Comparison of ENCODE assay signal across 9 mouse cellular contexts in genomic region chr1:155201373-155201879, GRCm38 (mm10). TPM values are rescaled to one million over a fixed set of nuclear protein-coding genes. Genes with fewer than 3 reads are reported as not detected.
DNase-seq lines count a peak whose midpoint lies in the region; ATAC-seq and TF ChIP-seq lines count a peak whose summit lies in the region.
"Had no signal": no experiment of that assay in that cellular context is flagged by ENCODE, and none has a peak within 500 bp of the region (broad histone marks: within the 10 kb centered on the region; RNA-seq: fewer than 3 reads in every experiment).

No protein-coding gene starts in this region.

- TF ChIP-seq CTCF in liver, postnatal 0 days (IDR thresholded peaks at IDR 0.05; ENCODE audit: low read depth), result no peak

- no peak overlapping the region; the same call in 1 of the 2 replicates for H3K9ac ChIP-seq in forebrain, embryonic 13.5 days
- H3K9ac ChIP-seq in forebrain, embryonic 11.5 days (ENCODE audit: low read length), result no peak overlapping the region
- H3K9ac ChIP-seq in liver, embryonic 13.5 days, result no peak overlapping the region
- no peak overlapping the region for H3K9ac ChIP-seq in liver, postnatal 0 days (replicated peaks)
- no peak overlapping the region for H3K9ac ChIP-seq in stomach, embryonic 16.5 days (ENCODE audit: low read length)
- H3K9ac ChIP-seq: limb, embryonic 12.5 days had no signal

- peak overlapping the region; percentile 48 for H3K27ac ChIP-seq in forebrain, embryonic 13.5 days
- H3K27ac ChIP-seq in forebrain, embryonic 11.5 days (ENCODE audit: low read depth, low read length), result no peak overlapping the region
- no peak overlapping the region for H3K27ac ChIP-seq in liver, embryonic 13.5 days
- no peak overlapping the region for H3K27ac ChIP-seq in liver, postnatal 0 days (ENCODE audit: low read depth)
- H3K27ac ChIP-seq in stomach, embryonic 16.5 days (ENCODE audit: low read length), result peak overlapping the region; percentile 92
- H3K27ac ChIP-seq: limb, embryonic 12.5 days had no signal

- H3K4me2 ChIP-seq in forebrain, embryonic 13.5 days, result no peak overlapping the region
- H3K4me2 ChIP-seq in forebrain, embryonic 11.5 days (ENCODE audit: low read depth, low read length, severe bottlenecking), result no peak overlapping the region
- no peak overlapping the region for H3K4me2 ChIP-seq in liver, embryonic 13.5 days
- no peak overlapping the region for H3K4me2 ChIP-seq in liver, postnatal 0 days (ENCODE audit: low read depth, low read length)
- H3K4me2 ChIP-seq in stomach, embryonic 16.5 days (ENCODE audit: low read depth, low read length), result no peak overlapping the region
- H3K4me2 ChIP-seq: limb, embryonic 12.5 days had no signal

- H3K9me3 ChIP-seq in forebrain, embryonic 13.5 days (replicated peaks), result no peaks in the 10 kb centered on the region
- H3K9me3 ChIP-seq in forebrain, embryonic 11.5 days (ENCODE audit: control insufficient read depth, low read length), result no peaks in the 10 kb centered on the region
- H3K9me3 ChIP-seq in liver, embryonic 13.5 days (replicated peaks), result no peaks in the 10 kb centered on the region
- no peaks in the 10 kb centered on the region for H3K9me3 ChIP-seq in liver, postnatal 0 days (ENCODE audit: low read length)
- H3K9me3 ChIP-seq in stomach, embryonic 16.5 days (replicated peaks; ENCODE audit: control insufficient read depth, low read length), result no peaks in the 10 kb centered on the region
- H3K9me3 ChIP-seq: limb, embryonic 12.5 days had no signal

- TF ChIP-seq EP300 in liver, postnatal 0 days (IDR thresholded peaks at IDR 0.05; ENCODE audit: low read depth), result no peak

- H3K36me3 ChIP-seq in forebrain, embryonic 13.5 days (ENCODE audit: poor library complexity, severe bottlenecking), result peaks cover 49% of the 10 kb centered on the region
- H3K36me3 ChIP-seq in forebrain, embryonic 11.5 days (ENCODE audit: control insufficient read depth, insufficient read depth, low read length), result peaks cover 3% of the 10 kb centered on the region; the same call in 1 of the 2 replicates
- H3K36me3 ChIP-seq in liver, embryonic 13.5 days, result 0 out of 2 replicates have a peak, but pooled peaks cover 4% of the 10 kb centered on the region
- 0 out of 2 replicates have a peak, but pooled peaks cover 4% of the 10 kb centered on the region for H3K36me3 ChIP-seq in liver, postnatal 0 days (replicated peaks; ENCODE audit: insufficient read depth, low read length)
- 0 out of 2 replicates have a peak, but pooled peaks cover 3% of the 10 kb centered on the region for H3K36me3 ChIP-seq in stomach, embryonic 16.5 days (ENCODE audit: control insufficient read depth, insufficient read depth, low read length)

- no peaks in the 10 kb centered on the region for H3K27me3 ChIP-seq in forebrain, embryonic 13.5 days
- no peaks in the 10 kb centered on the region for H3K27me3 ChIP-seq in forebrain, embryonic 11.5 days (ENCODE audit: control insufficient read depth, insufficient read depth, low read length)
- H3K27me3 ChIP-seq in liver, embryonic 13.5 days, result no peaks in the 10 kb centered on the region
- H3K27me3 ChIP-seq in liver, postnatal 0 days (ENCODE audit: insufficient read depth, low read length), result no peaks in the 10 kb centered on the region
- H3K27me3 ChIP-seq in stomach, embryonic 16.5 days (ENCODE audit: control insufficient read depth, insufficient read depth, low read length), result no peaks in the 10 kb centered on the region
- H3K27me3 ChIP-seq: limb, embryonic 12.5 days had no signal

- H3K4me3 ChIP-seq in forebrain, embryonic 13.5 days, result no peak overlapping the region
- H3K4me3 ChIP-seq in forebrain, embryonic 11.5 days (ENCODE audit: low read depth, low read length), result no peak overlapping the region
- no peak overlapping the region for H3K4me3 ChIP-seq in liver, embryonic 13.5 days (replicated peaks)
- H3K4me3 ChIP-seq in liver, postnatal 0 days (ENCODE audit: low read depth, low read length), result no peak overlapping the region
- H3K4me3 ChIP-seq in stomach, embryonic 16.5 days (replicated peaks; ENCODE audit: low read length), result no peak overlapping the region
- H3K4me3 ChIP-seq: limb, embryonic 12.5 days had no signal

- WGBS in forebrain, embryonic 13.5 days, result 69% methylated on average over 4 of the region's 4 CpGs
- WGBS in forebrain, embryonic 11.5 days, result 77% methylated on average over 4 of the region's 4 CpGs
- WGBS in liver, embryonic 13.5 days (ENCODE audit: insufficient replicate concordance), result 32% methylated on average over 4 of the region's 4 CpGs
- 35% methylated on average over 4 of the region's 4 CpGs for WGBS in liver, postnatal 0 days (ENCODE audit: insufficient replicate concordance)
- WGBS in stomach, embryonic 16.5 days, result 39% methylated on average over 4 of the region's 4 CpGs

- no peak for ATAC-seq in forebrain, embryonic 13.5 days
- ATAC-seq in forebrain, embryonic 11.5 days (replicated peaks; ENCODE audit: low FRiP score), result no peak
- peak; percentile 39; the same call in 1 of the 2 replicates for ATAC-seq in liver, embryonic 13.5 days (ENCODE audit: low read depth)
- no peak for ATAC-seq in liver, postnatal 0 days
- peak; percentile 95 for ATAC-seq in inflammation-experienced regulatory T-cells, adult 6 months
- peak; percentile 86 for ATAC-seq in stomach, embryonic 16.5 days (ENCODE audit: insufficient read depth, low FRiP score)

- no peak for DNase-seq in forebrain, embryonic 11.5 days (ENCODE audit: low spot score)
- DNase-seq in liver, embryonic 13.5 days, result no peak
- no peak for DNase-seq in liver, postnatal 0 days
- no peak for DNase-seq in frontal cortex, postnatal 10 days (ENCODE audit: low spot score in 2 of 2)
- DNase-seq in natural killer cell, adult 2 months (ENCODE audit: low spot score in 2 of 2), result no peak

- H3K4me1 ChIP-seq in forebrain, embryonic 13.5 days, result peaks cover 74% of the 10 kb centered on the region
- H3K4me1 ChIP-seq in forebrain, embryonic 11.5 days (replicated peaks; ENCODE audit: control insufficient read depth, insufficient read depth, low read length), result peaks cover 9% of the 10 kb centered on the region; the same call in 1 of the 2 replicates
- peaks cover 19% of the 10 kb centered on the region for H3K4me1 ChIP-seq in liver, embryonic 13.5 days (replicated peaks)
- peaks cover 36% of the 10 kb centered on the region for H3K4me1 ChIP-seq in liver, postnatal 0 days (ENCODE audit: insufficient read depth)
- peaks cover 23% of the 10 kb centered on the region for H3K4me1 ChIP-seq in stomach, embryonic 16.5 days (ENCODE audit: control insufficient read depth, insufficient read depth, low read length)

RNA-seq across cellular contexts. Expression of gene BC034090, which starts 42.8 kb away (rescaled TPM):
- polyA plus RNA-seq in forebrain, embryonic 13.5 days (2015; fragmentation: Nextera tagmentation; extraction: Ambion mirVana), result 2.5 and 3.4 TPM in 2 replicates
- 3.2 and 3.3 TPM in 2 replicates for polyA plus RNA-seq in forebrain, embryonic 11.5 days (2014; fragmentation: Nextera tagmentation; extraction: Ambion mirVana)
- polyA plus RNA-seq in liver, embryonic 13.5 days (2015; fragmentation: Nextera tagmentation; extraction: Ambion mirVana), result 0.13 and 0.28 TPM in 2 replicates
- polyA plus RNA-seq in liver, postnatal 0 days (2015; fragmentation: Nextera tagmentation; extraction: Ambion mirVana), result 0.14 and 0.22 TPM in 2 replicates
- under 1 TPM in 2 of 3 experiments, not detected in 1; 0.50 to 0.96 TPM for polyA plus RNA-seq in inflammation-experienced regulatory T-cells, adult 6 months (2017; shearing (Covaris generic))
- polyA plus RNA-seq in stomach, embryonic 16.5 days (2015; fragmentation: Nextera tagmentation; extraction: Ambion mirVana), result 2.5 and 3.3 TPM in 2 replicates

RNA-seq across cellular contexts. Expression of gene Stx6, which starts 42.9 kb away (rescaled TPM):
- 114 and 115 TPM in 2 replicates for polyA plus RNA-seq in forebrain, embryonic 13.5 days (2015; fragmentation: Nextera tagmentation; extraction: Ambion mirVana)
- 102 and 119 TPM in 2 replicates for polyA plus RNA-seq in forebrain, embryonic 11.5 days (2014; fragmentation: Nextera tagmentation; extraction: Ambion mirVana)
- polyA plus RNA-seq in liver, embryonic 13.5 days (2015; fragmentation: Nextera tagmentation; extraction: Ambion mirVana), result 10.8 and 12.5 TPM in 2 replicates
- polyA plus RNA-seq in liver, postnatal 0 days (2015; fragmentation: Nextera tagmentation; extraction: Ambion mirVana), result 6.0 and 8.5 TPM in 2 replicates
- 10 to 100 TPM; 50.2 to 72.7 (median 54.4) TPM for polyA plus RNA-seq in inflammation-experienced regulatory T-cells, adult 6 months (2017; shearing (Covaris generic))
- 45.7 and 49.4 TPM in 2 replicates for polyA plus RNA-seq in stomach, embryonic 16.5 days (2015; fragmentation: Nextera tagmentation; extraction: Ambion mirVana)

RNA-seq across cellular contexts. Expression of gene Mr1, which starts 54.8 kb away (rescaled TPM):
- polyA plus RNA-seq in forebrain, embryonic 13.5 days (2015; fragmentation: Nextera tagmentation; extraction: Ambion mirVana), result 0.50 and 0.52 TPM in 2 replicates
- polyA plus RNA-seq in forebrain, embryonic 11.5 days (2014; fragmentation: Nextera tagmentation; extraction: Ambion mirVana), result 0.55 and 0.96 TPM in 2 replicates
- 0.37 and 0.56 TPM in 2 replicates for polyA plus RNA-seq in liver, embryonic 13.5 days (2015; fragmentation: Nextera tagmentation; extraction: Ambion mirVana)
- polyA plus RNA-seq in liver, postnatal 0 days (2015; fragmentation: Nextera tagmentation; extraction: Ambion mirVana), result 0.78 and 0.92 TPM in 2 replicates
- polyA plus RNA-seq in inflammation-experienced regulatory T-cells, adult 6 months (2017; shearing (Covaris generic)), result 10 to 100 TPM; 14.3 to 23.5 (median 22.1) TPM
- polyA plus RNA-seq in stomach, embryonic 16.5 days (2015; fragmentation: Nextera tagmentation; extraction: Ambion mirVana), result 8.4 and 9.1 TPM in 2 replicates

Comparison
In these comparisons a context has a peak if more than half of its experiments do, and no peak if none do; other contexts are left out.
1. ATAC-seq: peak in liver, embryonic 13.5 days (single experiment), inflammation-experienced regulatory T-cells, adult 6 months (single experiment) and stomach, embryonic 16.5 days (single experiment); none in forebrain, embryonic 13.5 days (single experiment), forebrain, embryonic 11.5 days (single experiment) and liver, postnatal 0 days (single experiment).
2. H3K27ac ChIP-seq: peak in forebrain, embryonic 13.5 days (single experiment) and stomach, embryonic 16.5 days (single experiment); none in forebrain, embryonic 11.5 days (single experiment), liver, embryonic 13.5 days (single experiment) and liver, postnatal 0 days (single experiment).